Mouse (Mus musculus): Measurements from ENCODE around the gene Rreb1. TPM values are rescaled to one million over a fixed set of nuclear protein-coding genes. Genes with fewer than 3 reads are reported as not detected.
"Not testable (repeated sequence)": the region's sequence is repeated elsewhere in the genome, so short reads cannot be mapped to it uniquely, and the experiment has no call there.

Rreb1 gene
- total RNA-seq, 2 experiments from 2014 or later, result 44.6 to 48.8 TPM

DNA sequence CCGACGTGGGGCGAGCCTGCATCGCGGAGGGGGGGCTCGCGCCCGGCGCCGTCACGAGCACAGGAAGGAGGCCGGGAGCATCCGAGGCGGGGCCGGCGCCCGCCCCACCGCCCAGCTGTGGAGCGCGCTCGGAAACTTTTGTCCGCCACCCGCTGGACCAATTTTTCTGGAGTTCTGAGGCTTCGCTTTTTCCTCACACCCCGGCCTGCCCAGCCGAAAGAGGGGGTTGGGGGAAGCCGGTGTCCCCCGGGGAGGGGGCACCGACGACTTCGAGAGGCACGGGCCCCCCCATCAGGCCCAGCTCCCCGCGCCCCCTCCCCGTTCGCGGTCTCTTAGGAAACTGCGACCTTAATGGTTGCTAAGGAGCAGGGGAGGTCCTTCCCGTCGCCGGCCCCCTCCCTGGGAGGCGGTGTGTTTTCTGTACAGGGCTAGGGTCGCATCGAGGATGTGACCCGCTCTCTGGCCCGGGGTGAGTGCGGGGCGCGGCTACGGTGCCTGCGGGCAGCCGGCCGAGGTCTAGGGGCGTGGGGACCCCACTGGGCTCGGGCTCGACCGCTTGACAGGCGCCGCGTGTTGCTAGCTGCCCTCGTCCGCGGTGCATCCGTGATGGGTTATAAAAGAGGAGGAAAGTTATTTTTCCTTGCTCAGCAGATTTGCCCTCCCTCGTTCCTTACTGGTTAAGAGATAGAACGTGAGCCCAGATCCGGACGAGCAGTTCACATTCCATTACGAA is 49.2 kb downstream of the Rreb1 start:
- peak; percentile 71 for DNase-seq

DNA sequence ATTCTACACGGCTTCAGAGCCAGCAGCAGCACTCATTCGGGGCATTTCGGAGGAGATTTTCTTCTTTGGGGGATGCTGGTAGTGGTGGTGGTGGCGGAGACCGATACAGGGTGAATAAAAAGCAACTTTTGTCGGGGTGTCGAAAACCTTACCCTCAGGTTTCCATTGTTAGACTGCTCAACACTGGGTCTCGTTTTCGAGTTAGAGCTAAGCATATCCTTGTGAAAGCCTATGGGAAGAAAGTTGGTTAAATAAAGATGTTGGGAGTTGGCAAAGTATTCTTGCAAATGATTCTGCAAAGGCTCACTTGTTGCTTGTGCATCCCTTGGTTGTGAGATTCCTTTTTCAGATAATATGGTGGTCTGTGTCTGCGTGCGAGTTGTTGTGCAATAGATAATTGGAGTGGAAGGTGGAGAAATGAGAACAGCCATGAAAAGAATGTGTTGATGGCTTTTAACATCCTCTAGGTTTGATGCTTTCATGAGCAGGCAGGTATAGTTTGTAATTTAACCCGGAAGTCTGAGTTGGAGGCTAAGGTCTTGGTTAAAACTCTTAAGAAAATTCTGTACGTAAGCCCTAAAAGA is 49.9 kb downstream of the Rreb1 start:
- no peak for DNase-seq

DNA sequence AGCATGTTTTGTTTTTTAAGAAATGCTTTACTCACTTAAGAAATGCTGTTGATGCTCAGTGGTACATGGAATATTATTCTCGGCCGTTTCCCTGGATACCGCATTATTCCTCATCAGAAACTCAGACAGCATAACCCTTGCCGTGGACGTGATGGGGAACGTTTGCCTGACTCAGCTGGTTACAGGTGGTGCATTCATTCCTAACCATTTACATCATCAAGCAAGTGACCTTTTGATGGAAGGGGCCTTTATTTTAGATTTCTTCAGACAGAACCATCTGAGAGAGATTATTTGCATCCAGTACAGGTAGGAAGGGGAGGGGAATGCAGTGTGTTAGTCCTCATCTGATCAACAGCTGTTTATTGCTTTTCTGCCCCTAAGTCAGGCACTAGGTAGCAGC is 50.7 kb downstream of the Rreb1 start:
- DNase-seq, result no peak

DNA sequence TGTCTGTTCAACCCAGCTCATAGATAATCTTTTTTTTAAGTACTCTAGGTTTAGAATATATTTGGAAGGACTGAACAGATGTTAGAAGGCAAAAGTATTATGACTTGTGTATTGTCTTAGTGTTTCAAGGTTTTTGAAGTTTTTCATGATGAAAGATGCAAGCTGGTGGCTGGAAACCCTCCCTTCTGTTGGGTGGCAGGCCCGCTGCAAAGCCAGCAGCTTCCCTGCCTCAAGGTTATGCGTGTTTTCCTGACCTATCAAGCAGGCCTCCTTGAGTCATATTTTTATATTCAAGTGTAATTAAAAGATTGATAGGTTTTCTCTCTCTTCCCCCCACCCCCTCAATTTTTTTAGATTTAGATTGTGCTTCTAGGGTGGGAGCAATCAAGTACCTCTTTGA is 52.1 kb downstream of the Rreb1 start:
- DNase-seq, result no peak

DNA sequence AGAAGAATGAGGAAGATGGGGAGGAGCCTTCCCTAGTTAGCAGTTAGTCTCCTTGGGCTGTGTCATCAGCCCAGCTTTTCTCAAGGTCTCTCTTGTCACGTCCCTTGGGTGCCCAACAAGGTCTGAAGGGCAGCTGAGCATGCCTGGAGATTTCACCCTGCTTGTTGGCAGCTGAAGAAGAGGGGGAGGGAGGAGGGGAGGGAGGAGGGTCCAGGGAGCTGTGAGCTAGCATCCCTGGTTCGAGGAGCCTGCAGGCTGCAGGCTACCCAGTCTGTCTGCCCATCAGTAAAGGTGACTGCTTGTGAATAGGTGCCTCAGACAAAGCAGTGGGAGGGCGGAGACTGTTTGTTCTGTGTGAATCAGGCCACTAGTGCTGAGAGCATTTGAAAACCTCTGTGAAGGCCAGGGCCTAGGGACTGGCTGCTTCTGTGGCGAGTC is 52.7 kb downstream of the Rreb1 start:
- DNase-seq, result no peak

DNA sequence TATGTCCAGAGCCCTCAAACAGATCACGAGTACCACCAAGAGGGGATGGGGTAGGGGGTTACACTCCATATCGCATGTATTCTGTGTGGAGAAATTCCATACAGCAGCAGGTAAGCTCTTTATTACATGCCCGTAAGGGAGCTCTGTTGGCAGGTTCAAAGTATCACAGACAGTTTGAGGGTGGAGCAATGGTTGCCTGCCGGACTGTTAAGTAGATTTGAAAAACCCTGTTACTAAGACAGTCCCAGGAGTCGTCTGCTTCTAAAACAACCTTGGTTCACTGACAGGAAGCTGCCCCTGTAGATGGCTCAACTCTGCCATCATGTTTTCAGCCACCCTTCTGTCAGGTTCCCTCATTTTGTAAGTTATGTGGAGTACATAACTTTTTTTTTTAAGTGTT is 54.3 kb downstream of the Rreb1 start:
- no peak for DNase-seq

DNA sequence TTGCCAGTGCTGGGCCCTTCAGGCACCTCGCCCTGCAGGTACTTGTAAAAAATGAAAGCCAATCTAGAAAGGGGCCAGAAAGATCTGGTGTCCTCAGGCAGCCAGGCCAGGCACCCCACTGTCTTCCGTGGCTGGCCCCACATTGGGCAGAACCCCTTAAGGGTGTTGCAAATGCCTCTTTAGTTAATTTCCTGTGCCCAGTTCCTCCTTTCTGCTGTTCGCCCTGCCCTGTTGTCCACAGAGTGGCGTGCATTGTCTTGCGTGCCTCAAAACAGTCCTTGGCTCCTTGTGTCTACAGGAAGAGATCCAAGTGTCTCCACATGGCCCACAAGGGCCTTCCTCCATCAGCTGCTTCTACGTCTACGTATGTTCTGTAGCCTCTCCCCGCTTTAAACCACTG is 55.3 kb downstream of the Rreb1 start:
- no peak for DNase-seq

DNA sequence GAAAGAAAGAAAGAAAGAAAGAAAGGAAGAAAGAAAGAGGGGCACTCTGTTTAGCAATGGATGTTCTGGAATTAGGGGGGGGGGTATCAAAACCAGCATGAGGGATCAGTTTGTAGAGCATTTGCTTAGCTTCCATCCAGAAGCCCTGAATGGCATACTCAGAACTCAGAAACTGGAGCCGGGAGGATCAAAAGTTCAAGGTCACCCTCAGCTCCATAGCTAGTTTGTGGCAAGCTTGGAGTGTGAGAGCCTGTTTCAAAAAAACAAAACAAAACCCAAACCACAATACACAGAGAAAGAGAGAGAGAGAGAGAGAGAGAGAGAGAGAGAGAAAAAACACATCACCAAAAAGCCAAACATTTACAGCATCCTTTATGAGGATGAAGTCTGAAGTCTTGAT is 57.1 kb downstream of the Rreb1 start:
- DNase-seq, result no peak

DNA sequence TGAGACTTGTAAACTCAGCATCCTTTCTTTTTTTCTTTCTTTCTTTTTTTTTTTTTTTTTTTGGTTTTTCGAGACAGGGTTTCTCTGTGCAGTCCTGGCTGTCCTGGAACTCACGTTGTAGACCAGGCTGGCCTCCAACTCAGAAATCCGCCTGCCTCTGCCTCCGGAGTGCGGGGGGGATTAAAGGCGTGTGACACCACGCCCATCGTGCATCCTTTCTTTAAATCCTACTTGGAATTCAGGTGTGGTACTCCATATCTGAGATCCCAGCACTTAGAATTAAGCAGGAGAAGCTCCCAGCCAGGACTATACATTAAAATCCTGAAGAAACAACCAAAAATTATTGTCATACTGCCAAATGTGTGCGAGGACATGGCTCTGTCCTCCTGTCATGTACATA is 57.6 kb downstream of the Rreb1 start:
- not testable (repeated sequence) for DNase-seq

DNA sequence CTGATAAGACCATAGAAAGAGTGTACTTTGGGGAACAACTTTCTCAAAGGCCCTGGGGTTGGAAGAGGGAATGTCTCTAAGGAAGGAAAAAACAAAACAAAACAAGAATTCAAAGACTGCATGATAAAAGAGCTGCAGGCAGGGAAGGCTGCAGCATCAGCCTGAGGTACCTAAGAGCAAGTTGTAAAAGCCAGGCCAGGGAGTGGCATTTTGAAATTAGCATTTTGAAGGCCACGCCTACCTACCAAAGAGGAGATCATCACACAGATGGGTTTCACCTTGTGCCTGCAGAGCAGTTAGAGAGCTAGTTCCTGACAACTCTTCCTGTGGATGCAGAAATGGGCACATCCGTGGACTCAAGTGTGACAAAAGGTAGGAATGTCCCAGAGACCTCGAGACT is 59.2 kb downstream of the Rreb1 start:
- DNase-seq, result no peak

DNA sequence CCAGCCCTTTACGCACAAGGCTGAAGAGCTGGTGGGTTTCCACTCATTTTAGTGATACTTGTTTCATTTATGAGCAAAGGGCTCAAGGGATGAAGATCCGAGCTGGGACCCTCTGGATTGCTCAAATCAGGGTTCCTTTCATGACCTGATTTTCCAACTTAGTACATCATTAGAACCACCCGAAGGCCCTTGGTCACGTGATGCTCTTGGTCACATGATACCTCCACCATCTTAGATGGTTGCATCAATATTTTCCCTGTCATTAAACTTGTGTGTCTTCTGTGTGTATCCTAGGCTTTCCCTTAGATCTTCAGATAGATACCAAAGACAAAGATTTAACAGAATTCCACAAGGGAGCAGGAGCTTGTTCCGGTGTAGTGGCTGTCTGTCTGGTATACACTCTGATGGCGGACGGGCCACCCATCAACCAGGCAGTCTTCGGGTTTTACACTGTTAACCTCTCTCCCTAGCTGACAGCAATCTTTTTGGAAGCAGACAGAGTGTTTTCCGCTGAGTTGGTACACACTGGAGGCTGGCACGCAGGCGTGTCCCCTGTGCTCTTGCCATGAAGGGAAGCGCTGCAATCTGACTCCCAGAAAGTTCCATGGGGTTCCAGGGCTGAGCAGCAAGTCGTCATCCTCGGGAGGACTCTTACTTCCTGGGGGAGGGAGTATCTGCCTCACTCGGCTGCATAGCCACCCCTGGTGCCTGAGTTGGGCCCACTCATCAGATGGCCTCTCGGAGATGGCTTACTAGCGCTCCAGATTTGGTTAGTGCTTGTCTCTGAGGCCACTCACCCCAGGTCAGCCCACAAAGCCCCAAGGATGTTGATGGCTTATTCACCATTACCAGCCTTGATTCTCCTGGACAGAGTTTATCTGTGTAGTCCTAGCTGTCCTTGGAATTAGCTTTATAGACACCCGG is 60.3 kb downstream of the Rreb1 start:
- DNase-seq, result no peak

DNA sequence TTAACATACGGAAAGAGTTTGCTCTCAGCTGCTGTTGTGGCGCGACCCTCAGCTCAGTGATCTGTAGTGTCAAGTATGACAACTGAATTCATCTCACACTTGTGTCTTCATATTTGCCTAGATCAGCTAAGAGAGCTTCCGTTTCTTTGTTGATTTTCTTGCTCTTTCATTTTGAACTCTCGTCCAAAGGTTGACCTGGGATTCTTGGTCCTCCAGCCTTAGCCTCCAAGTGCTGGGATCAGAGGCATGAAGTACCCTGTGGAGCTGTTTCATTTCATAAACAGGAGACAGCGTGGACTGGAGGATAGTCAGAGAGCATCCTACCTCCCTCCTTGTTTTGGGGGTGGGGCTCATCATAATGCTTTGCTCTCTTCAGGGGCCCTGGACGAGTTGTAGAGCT is 65.0 kb downstream of the Rreb1 start:
- no peak for DNase-seq

DNA sequence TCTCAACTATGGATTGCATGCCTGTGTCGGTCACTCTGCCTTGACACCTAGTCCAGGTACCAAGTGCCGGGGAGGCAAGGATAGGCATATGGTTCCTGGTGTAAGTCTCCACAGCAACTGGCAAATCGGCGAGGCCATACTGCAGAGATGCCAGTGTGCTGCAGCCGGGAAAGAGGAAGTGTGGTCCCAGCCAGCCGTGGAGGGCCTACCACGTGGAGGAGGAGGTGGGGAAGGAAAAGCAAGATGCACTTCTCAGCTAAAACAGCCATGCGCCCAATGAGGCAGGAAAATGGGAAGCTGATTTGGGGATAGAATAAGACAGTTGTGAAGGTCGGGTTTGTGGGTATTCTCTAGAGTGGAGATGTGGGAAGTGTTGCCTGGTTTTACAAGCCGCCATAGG is 65.6 kb downstream of the Rreb1 start:
- DNase-seq, result no peak

DNA sequence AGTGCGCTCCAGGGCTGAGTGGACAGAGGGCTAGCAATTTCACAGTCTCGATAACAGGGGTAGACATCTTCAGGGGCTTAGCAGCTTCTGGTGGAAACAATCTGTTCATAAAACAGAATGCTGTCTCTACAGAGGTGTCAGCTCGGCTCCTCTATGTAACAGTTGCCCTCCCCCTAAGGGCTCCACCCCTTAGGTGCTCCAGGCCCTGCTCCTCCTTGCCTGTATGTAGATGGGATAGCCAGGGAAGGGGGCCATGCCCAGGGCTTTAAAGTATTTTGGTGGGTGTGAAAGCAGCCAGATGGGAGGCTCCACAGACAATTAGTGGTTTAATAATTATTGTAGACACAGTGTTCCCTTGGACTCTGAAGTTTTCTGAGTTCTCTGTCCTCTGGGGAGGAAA is 67.0 kb downstream of the Rreb1 start:
- no peak for DNase-seq

DNA sequence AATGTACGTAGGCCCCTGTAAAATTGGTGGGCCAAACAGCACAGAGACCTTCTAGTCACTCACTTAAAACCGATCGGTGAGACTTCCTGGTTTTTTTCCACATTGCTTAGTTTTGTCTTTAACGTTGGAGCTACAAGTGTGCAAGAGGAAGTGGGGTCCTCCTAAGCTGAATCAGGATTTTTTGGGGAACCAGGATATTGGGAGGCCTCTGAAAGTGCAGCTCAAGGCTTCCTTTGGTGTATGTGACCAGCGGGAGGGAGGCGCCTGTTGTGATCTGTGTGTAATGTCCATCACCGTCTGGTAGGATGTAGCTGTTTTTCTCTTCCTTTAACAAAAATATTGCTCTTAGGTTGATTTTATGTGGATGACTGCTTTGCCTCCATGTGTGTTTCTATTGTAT is 67.4 kb downstream of the Rreb1 start:
- no peak for DNase-seq

DNA sequence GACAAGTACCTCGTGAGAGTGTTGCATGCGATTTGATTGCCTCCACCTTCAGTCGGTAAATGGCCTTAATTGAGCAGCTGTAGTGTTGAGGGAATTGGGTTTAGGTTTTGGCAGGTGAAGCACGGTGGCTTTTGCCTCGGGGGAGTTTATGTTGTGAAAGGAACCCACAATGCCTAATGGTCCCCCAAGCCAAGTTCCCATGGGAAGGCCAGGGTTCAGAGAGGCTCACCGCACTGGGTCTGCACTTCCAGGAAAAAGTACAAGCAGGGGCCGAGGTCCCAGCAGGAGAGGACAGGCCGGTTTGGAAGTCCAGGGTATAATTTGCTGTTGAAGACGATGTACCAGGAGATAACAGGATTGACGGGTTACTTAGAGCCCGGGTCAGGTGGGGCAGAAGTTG is 68.3 kb downstream of the Rreb1 start:
- no peak for DNase-seq

DNA sequence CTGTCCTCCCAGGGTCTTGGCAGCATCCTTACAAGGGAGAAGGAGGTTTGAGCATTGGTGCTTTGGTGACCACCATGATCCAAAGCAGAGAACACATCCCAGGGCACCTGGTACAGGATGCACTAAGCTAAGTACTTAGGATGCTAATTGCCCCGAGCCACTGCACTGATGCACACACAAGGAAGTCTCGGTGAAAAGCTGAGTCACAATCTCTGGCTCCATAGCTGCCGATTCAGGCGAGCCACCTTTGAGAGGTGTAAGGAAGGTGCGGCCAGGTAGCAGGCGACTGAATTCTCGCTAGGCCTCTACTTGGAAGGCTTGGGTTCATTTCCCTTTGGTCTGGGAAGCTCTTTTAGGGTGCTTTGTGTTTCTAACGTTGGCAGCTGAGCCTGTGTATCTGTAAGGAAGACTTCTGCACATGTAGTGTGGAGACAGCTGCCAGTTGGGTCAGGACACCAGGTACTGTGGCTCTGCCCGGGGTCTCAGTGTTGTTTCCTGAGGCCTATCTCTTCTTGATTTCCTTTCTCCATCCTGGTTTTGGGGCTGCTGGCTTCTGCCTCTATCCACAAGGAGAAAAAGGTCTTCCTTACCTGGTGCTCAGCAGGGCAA is 68.9 kb downstream of the Rreb1 start:
- no peak for DNase-seq

DNA sequence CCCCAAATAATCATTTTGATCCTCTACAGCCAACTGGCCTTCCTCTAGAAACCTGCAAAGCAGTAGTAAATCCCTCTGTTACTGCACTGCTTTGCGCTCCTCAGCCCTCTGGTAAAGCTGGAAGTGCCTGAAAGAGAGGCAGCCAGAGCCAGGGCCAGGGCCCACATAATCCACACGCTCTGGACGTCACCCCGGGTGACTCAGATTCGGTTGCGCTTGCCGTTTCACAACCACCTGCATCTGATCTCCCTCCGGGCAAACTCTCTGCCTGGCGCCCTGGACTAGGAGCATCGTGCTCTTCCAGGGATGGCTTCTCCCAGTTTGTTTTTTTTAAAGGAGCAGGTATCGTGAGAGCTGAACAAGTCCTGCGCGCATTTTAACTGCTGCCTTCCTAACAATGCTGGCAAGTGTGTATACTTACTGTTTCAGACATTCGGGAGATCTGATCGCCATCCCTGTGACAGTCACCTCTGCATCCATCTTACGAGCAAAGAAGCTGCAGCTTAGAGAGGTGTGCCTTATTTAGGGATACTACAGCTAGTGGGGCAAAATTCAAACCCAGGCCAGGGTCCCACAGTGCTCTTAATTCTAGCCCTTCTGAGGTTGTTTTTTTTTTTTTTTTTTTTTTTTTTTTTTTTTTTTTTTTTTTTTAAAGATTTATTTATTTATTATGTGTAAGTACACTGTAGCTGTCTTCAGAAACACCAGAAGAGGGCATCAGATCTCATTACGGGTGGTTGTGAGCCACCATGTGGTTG is 69.6 kb downstream of the Rreb1 start:
- peak; percentile 31 for DNase-seq

DNA sequence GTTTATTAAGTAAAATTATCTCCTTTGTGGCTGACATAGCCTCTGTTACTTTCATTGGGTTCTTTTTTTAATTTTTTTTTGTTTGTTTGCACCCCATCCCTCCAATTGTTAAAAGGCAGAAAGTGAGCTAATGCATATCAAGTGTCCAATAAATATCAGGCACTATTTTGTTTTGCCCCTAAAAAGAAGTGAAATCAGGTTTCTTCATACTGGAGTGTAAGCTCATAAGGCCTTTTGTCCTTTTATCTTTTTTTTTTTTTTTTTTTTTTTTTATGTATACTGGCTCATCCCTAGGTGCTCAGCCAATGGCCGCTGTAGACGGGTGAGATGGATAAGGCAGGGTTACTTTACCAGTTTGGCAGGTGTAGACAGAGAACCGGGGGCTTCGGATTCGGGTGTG is 70.2 kb downstream of the Rreb1 start:
- no peak for DNase-seq

DNA sequence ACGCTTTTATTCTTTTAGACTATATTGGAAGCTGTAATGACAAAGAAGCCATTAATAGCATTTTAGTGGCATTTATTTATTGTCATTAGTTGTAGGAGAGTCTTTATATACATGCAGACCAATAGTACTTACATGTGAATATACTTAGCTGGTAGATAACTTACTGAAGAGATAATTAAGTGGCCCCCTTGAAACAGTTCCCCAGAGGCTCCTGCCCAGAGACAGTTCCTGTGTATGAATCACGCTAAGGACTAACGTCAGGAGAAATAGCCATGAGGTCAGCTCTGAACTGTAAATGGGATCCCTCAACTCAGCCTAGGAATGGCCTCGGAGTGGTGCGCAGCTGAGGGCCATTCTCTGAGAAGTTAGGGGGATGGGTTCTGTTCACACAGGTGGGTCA is 73.4 kb downstream of the Rreb1 start:
- no peak for DNase-seq

DNA sequence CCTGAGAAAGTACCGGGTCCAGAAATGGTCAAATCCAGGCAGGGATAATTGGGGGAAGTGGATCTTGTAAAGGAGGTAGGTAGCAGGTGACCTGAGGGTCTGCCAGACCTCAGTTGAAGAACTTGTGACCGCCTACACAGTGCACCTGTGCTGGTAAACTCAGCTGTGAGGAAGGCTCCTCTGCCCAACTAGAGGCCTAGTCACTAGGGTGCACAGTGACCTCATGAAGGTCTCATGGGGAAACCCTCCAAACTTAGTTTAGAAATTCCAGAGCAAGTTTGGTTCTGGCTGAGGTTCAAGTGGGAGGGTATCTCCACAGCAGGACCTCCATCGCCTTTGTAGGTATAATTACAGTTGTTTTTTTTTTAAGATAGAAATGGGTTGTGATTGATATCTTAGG is 74.7 kb downstream of the Rreb1 start:
- no peak for DNase-seq

DNA sequence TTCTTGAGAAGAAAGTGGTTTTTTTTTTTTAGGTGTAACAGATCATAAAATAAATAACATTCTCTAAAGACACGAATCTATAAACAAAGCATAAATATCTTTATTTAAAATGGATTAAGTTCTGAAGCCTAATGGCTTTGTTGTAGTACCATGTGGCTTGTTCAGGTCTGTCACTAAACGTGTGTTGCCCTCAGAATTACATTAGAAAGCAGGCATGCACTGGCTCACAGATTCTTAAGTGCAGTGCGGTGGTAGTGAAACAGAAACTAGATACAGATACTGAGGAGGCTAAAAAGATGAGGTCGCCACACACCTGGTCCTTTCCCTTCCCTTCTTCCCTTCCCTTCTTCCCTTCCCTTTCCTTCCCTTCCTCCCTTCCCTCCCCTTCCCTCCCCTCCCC is 75.2 kb downstream of the Rreb1 start:
- DNase-seq, result no peak
